Mouse (Mus musculus) brain, embryonic 14.5 days (tissue): ENCODE measurements around the gene Cacna1d. TPM values are rescaled to one million over a fixed set of nuclear protein-coding genes. Genes with fewer than 3 reads are reported as not detected.

Experiments used
- DNase-seq: peaks from one replicate; pipeline ENCODE4 v3.0.0-alpha.2; 2011; ENCODE audit warnings: low read depth
- CTCF ChIP-seq: fragments of 200-500 bp; IDR thresholded peaks from 2 replicates; pipeline ENCODE4 v1.5.1; 2012; ENCODE audit warnings: inconsistent platforms, mild to moderate bottlenecking, moderate library complexity, borderline replicate concordance; ENCODE audit not compliant: insufficient read depth, insufficient read length; ENCODE audit errors: extremely low read depth
- POLR2A ChIP-seq: fragments of 200-500 bp; IDR thresholded peaks from 2 replicates; pipeline ENCODE4 v1.6.1; 2012; ENCODE audit warnings: mild to moderate bottlenecking, inconsistent platforms, borderline replicate concordance; ENCODE audit not compliant: poor library complexity, insufficient read depth, insufficient read length, severe bottlenecking; ENCODE audit errors: extremely low read depth
- polyA plus RNA-seq: library from polyadenylated mRNA; depleted of rRNA; stranded (reverse); fragments of >200 nt; gene quantifications from 2 replicates; pipeline ENCODE4 v1.2.3, GENCODE M21; 2012

The Cacna1d gene
- polyA plus RNA-seq, 1 experiment = 34.7 TPM

DNA sequence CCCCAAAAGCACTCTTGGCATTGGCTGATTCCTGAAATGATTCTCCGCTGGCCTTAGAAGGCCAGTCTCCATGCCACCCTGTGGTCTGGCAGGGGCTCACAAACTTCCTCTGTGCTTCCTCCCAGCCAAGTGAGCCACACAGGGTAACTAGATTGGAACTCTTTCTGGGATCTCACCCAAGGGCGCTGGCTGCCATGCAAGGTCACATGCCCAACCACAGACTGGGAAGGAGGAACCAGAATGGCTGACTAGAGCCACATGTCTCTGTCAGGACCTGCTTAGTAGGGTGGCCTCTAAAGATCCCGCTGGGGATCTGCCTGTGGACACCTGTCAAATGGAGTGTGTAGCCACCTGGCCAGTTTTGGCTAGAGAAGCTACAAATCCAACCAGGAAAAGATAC lies 273.1 kb downstream of the Cacna1d start:
- TF ChIP-seq POLR2A (no peak), CTCF (no peak)
- no peak for DNase-seq

DNA sequence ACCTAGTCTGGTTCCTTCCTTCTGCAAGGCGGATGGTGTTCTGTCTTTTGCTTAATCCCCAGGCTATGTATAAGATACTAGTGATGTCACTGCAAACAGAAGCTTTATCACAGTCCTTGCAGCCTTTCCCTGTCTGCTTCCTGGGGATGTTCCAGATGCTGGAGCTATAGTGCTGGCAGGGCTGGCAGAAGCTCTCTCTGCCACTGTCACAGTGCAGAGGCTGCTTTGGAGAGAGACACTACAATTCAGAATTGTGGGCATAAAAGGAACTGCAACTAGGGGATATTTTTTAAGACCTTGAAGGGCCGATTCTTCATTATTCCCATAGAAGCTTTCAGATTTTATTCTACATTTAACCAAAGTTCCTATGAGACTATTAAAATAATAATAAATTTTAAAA lies 274.1 kb downstream of the Cacna1d start:
- no peak for DNase-seq

DNA sequence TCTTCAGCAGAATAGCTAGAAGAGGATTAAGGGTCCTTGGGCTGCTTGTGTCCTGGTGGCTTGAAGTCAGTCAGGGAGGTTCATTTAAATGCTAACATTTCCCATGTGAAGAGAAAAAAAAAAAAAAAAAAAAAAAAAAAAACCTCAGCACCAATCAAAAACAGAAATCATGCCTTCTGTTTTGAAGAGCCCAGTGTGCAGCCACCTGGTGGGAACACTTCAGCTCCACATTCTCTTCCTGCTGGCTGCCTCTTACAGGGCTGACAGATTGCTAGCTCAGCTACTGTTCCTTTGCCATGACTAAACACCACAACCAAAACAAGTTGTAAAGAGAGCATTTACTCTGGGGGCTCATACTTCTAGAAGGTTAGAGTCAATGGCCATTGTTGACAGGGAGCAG lies 283.1 kb downstream of the Cacna1d start:
- TF ChIP-seq CTCF (no peak), POLR2A (no peak)
- peak; percentile 41 for DNase-seq

More for the DNA sequence above, 274.1 kb downstream of the Cacna1d start:
- TF ChIP-seq POLR2A (no peak), CTCF (no peak)

DNA sequence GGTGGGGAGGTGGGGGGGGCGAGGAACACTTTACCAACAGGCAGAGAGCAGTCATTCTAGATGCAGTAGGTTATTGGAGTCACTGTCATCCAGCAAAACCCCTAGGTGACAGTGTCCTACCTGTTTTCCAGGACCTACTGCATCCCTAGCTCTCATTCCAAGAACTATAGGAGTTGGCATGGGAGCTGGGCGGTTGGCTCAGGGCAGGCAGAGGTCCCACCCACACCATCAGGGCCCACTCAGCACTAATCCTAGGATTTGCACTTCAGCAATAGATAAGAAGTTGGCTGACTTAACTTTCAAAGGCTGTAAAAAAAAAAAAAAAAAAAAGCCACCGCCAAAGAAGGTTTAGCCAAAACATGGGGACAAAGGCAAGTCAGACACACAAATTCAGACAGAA lies 285.4 kb downstream of the Cacna1d start:
- peak; percentile 15 for DNase-seq
- TF ChIP-seq CTCF (no peak), POLR2A (no peak)

DNA sequence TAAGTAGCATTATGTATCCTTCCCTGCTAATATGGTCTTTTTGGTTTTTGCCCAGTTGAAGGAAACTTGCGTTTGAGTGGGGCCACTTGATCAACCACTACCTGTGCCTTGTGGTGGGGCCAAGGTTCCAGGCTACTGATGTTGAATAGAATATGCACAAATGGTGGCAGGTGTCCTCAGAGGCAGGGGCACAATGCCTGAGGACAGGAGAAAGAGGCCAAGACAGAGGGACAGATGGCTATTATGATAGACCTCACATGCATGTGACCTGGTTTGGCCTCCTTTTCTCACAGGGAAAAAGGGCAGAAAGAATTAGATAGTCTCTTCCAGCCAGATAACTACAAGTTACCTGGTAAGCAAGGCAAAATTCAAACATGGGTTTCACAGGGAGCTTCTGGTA lies 286.7 kb downstream of the Cacna1d start:
- no peak for TF ChIP-seq CTCF
- TF ChIP-seq POLR2A = no peak
- no peak for DNase-seq

DNA sequence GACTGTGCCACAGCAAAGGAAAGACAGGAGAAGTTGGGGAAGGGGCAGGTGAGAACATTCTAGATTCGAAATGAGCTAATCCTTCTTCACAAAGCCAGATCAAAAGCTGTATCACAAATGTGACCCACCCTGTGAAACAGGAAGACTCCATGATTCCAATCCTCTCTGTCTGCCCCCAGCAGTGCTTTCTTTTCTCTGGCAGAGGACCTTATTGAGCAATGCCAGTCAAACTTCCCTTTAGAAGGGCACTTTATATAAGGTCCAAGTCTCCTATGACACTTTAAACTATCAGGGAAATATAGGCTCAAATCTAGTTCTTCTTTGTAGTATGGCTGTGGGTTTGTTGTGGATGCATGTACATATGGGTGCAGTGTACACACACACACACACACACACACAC lies 290.9 kb downstream of the Cacna1d start:
- no peak for TF ChIP-seq POLR2A
- TF ChIP-seq CTCF = no peak
- DNase-seq = no peak

DNA sequence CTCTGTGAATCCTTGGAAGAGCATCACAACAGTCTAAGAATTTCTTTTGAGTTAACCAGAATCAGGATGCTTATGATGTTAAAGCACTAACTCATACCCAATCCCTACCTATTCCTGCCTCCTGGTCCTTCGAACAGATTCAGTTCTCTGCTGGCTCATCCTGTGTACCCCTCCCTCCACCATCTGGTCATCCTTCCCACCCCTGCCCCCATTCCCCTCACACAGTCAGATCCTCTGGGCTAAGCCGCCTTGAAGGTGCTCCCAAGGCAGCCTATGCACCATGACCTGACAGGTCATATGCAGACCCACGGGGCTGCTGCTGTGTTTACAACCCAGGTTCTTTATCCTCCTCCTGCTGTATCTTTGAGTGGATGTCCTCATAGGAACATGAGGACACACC lies 292.4 kb downstream of the Cacna1d start:
- TF ChIP-seq CTCF (no peak), POLR2A (no peak)
- DNase-seq = no peak

DNA sequence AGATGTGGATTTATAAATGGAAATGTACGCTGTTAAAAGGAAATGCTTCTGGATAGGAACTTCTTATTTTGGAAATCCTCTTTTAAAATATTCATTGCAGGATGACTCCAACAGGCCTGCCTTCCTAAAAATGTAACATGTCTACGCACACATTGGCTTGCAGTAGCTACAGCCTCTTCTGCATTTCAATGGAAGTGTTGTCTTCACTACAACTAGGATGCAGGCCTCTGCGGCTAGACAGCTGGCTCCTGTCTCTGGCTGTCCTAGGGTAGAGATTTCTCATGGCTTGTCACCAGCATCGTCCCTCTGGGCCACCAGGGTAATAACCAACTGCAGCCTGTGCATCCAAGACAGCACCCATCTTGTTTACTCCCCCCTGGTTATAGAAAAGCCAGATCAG lies 293.1 kb downstream of the Cacna1d start:
- TF ChIP-seq POLR2A (no peak), CTCF (no peak)
- DNase-seq = no peak

DNA sequence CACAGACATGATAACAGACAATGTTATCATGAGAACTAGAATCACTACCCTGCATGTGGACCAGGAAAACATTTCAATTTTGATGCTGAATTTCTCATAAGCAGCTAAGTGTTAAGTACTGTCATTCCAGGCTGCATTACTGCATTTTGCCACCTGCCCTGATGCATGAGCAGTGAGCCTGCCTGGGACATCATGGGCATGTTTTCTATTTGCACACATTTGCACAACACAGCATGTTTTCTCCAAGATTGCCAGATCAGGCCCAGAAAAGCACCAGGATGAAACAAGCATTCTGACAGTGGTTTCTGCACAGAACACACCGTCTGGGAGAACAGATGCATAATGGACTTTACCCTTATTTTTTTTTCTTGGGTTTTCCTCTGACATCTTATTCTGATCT lies 294.3 kb downstream of the Cacna1d start:
- TF ChIP-seq POLR2A = no peak
- no peak for TF ChIP-seq CTCF

DNA sequence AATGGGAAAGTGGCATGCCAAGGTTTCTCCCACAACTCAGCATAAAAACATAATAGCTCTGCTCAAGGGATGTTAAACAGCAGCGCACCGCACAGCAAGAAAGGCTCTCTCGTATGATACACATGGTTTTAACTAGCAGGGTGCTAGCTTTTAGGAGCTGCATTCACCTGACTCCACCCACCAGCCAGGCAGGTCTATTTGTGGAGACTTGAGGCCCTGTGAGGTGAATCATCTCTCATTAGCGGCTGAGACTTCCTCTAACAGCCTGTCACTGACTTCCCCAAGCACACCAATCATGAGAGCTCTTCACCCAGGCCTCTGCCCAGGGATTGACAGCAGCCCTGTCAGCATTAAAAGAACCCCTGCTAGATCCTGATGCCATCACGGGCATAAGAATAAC lies 295.0 kb downstream of the Cacna1d start:
- TF ChIP-seq CTCF (no peak), POLR2A (no peak)
- DNase-seq = peak; percentile 55

More for the DNA sequence above, 294.3 kb downstream of the Cacna1d start:
- peak; percentile 38 for DNase-seq

DNA sequence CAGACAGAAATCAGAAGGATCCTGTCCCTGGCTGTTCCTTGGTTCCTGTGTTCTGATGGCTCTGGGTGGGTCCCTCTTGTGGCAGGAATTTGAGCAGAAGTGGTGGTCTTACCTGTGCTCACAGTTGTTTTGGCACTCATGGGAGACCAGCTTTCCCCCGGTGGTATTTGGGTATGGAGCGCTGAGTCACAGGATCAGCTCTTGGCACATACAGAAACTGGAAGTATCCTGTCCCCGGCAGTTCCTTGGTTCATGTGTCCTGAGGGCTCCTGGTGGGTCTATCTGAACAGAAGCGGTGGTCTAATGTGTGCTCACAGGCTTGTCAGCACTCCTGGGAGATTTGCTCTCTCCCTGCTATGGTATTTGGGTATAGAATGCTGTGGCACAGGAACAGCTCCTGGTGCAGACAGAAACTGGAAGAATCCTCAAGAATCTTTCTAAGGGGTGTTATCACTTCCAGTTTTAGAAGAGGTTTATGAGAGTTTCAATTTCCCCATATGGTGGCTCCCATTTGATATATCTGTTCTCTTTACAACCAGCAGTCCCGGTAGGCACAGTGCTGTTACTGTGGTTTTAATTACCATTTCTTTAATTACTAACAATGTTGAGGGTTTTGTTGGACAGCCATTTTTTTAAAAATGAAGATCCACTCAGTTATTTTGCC lies 300.8 kb downstream of the Cacna1d start:
- TF ChIP-seq CTCF (no peak), POLR2A (no peak)
- no peak for DNase-seq

DNA sequence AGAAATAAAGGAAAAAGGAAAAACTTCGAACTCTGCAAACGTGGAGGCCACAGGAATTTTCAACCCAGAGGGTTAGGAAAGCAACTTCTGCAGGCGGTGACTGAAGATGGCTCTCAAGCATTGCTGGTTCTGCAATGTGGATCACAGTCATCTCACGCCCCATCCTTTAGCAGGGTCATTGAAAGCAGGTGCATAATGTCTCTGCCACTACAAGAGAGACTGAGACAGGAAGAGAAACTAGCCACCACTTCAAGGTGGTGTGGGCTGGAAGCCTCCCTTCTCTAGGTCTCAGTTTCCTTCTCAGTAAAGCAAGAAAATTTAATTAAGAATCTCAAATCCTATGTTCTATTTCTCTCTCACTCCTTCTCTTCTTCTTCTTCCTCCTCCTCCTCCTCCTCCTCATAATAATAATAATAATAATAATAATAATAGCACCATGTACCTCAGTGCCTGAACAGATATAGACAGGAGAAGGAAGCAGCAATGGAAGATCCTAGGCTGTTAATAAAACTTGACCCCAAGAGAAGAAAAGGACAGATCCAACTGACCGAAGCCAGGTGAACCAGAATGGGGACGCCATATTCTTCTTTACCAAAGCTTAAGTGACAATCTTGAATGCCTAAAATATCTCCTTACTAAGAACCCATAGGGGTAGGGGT lies 305.5 kb downstream of the Cacna1d start:
- no peak for TF ChIP-seq CTCF
- no peak for TF ChIP-seq POLR2A
- no peak for DNase-seq
